Comparison of ENCODE assay signal across 1 mouse cellular context in the genomic region with DNA sequence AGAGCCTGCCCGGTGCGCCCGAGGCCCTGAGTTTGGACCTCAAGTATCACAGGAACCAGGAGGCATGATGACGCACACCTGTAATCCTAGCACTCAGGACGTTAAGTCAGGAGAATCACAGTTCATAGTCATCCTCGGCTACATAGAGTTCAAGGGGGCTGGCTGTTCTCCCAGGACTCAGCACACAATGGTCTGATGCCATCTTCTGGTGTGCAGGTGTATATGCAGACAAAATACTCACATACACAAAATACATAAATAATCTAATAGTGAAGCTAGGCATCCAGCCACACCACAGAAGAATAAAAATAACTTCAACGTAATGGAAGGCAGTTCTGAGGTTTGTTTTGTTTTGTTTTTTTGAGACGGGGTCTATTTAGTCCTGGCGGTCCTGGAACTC.
TF ChIP-seq lines count a peak whose summit lies in the region.

No protein-coding gene starts in this region.

TF ChIP-seq in ES-E14, 5 proteins besides CTCF, POLR2A, EP300 and RAD21:
- TF ChIP-seq ZNF384 (IDR thresholded peaks at IDR 0.05; ENCODE audit: low read depth, low read length) (no peak), CHD2 (IDR thresholded peaks at IDR 0.05; ENCODE audit: low read depth, low read length) (no peak), MAFK (IDR thresholded peaks at IDR 0.05; ENCODE audit: insufficient read depth, low read depth, low read length) (no peak), HCFC1 (IDR thresholded peaks at IDR 0.05; ENCODE audit: borderline replicate concordance, insufficient read depth, low read length) (no peak), ZC3H11A (IDR thresholded peaks at IDR 0.05; ENCODE audit: borderline replicate concordance, low read depth, low read length) (no peak)
